Mouse (Mus musculus) lung, postnatal 4 days (tissue): ENCODE results near the gene Rhbg.

Experiments
- DNase-seq, 2 experiments: peaks; one replicate each; pipeline ENCODE4 v3.0.0; 2021

Gene Rhbg

DNA sequence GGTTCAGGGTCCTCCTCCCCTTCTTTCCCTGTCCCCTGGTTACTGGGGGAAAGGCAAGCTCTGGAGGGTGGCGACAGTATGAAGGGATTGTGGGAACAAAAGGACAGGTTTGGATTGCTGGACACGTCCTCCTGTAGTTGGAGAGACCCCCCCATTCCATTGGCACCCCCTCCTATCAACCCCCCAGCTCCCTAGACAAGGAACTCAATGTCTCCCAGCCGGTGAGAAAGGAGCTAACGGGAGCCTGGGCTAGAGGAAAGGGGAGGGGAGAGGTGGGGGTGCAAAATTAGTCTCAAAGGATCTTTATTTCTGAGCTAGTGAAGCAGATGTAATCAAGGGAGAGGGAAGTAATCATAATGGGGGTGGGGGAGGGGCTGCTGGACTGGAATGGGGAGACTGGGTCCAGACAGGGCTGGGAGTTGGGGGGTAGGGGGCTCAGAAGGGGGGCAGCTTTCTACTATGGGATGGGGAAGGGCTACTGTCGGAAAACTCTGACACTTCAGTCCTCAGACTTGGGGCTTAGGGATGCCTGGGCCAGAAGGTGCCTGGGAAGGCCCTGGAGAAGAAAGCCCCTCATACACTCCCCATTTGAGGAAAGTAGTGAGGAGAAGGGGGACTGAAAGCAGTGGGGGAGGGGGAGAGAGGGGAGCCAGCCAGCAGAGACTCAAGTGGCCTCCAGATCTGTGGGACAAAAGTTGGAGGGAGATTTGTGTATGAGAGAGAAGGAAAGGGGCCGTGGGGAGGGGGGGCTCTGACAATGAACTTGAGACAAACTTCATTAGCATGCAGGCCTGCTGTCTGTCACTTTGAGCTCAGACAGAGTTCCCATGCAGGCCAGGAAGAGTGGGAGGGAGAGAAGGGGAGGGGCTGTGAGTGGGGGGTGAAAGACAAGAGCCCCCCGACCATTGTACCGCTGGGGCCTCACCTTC lies 48.7 kb downstream of the Rhbg start:
- DNase-seq, result no peak

GRCm38 (mm10) chr3:88205176-88205562 lies 49.3 kb downstream of the Rhbg start:
- DNase-seq, result no peak

GRCm38 (mm10) chr3:88204751-88205150 lies 49.8 kb downstream of the Rhbg start:
- no peak for DNase-seq

GRCm38 (mm10) chr3:88203999-88204700 lies 50.4 kb downstream of the Rhbg start:
- DNase-seq, result no peak

DNA sequence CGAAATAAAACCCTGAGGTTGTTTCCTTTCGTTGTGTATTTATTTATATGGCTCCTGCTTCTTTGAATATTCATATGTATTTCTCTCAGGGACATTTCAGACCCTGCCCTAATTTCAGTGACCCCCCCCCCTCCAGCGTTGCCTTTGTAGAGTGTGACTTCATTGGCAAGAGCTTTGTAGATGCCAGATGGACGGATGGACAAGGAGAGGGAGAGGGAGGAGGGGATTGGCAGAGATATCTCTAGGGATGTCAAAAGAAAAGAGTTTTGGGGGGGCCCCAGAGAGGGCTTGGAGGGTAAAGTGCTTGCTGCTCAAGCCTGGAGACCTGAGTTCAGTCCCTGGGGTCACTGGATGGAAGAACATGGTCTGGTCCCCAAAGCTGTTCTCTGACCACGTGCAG lies 51.1 kb downstream of the Rhbg start:
- DNase-seq, result no peak

GRCm38 (mm10) chr3:88202986-88203385 lies 51.5 kb downstream of the Rhbg start:
- DNase-seq, result no peak

DNA sequence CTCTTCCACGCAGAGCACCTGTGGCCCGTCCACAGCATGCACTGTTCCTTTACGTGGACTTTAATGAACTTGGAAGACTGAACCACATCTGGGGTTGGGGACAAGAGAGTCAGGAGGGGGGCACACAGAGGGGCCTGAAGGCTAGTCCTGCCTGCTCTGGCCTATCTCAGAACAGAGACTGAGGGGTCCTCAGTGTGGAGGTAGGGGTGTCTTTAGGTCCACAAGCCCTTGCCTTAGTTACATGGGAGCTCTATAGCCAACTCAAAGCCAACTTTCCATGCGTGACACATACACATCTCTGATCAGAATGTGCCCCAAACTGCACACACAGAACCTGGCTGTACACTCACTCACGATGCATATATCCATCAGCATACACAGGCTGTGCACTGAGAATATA lies 52.9 kb downstream of the Rhbg start:
- no peak for DNase-seq

DNA sequence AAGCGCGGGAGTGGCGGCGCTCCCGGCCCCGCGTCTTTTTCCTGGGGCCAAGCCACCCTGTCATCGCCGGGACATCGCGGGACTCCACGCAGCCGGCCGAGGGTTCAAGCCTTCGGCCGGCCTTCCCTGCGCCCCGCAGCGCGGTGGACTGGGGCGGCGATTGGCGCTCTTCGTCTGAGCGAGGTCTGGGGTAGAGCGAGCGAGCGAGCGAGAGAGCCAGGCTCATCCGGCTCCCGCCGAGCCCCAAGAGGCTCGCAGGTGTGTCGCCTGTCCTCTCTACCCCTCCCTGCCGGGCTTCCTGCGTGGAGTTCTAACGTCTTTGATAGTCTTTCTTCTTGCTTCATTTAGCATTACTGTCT lies 53.6 kb downstream of the Rhbg start:
- DNase-seq, result no peak

- peak in 1 of 2 experiments; percentile 8 for DNase-seq
Measured at GRCm38 (mm10) chr3:88200161-88200971, 54.1 kb downstream of the Rhbg start.

DNA sequence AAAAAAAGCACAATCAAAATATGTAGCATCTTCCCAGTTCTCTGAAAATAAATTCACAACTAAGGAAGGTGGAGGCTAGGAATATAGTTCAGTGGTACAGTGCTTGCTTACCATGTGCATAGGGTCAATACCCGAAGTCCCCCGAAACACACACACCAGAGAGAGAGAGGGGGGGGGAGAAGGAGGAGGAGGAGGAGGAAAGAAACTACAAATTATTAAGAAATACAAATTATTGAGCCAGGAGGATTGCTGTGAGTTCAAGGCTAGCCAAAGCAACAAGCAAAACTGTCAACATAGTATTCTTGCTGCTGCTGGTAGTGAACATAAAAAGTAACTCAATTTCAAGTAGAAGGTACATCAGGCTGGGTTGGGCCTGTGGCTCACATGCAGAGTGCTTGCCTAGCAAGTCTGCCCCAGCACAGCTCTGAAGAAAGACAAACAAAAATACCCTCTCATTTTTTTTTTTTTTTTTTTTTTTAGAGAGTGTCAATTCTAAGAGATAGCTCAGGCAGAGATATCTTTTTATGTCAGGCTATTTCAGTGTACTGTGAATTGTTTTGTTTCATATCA lies 54.9 kb downstream of the Rhbg start:
- no peak for DNase-seq

GRCm38 (mm10) chr3:88198505-88199020 lies 55.9 kb downstream of the Rhbg start:
- DNase-seq, result no peak

- DNase-seq, result no peak
Measured at GRCm38 (mm10) chr3:88197741-88198504, 56.6 kb downstream of the Rhbg start.
